Mouse (Mus musculus): ENCODE results near the gene Fcrlb. TPM values are rescaled to one million over a fixed set of nuclear protein-coding genes. Genes with fewer than 3 reads are reported as not detected.

Gene Fcrlb
- polyA plus RNA-seq (2015; fragmentation: Illumina TruSeq; extraction: RNeasy Lipid Tissue Mini Kit (QIAGEN cat#74804); ENCODE audit: insufficient read depth, low read depth, low replicate concordance): not detected

DNA sequence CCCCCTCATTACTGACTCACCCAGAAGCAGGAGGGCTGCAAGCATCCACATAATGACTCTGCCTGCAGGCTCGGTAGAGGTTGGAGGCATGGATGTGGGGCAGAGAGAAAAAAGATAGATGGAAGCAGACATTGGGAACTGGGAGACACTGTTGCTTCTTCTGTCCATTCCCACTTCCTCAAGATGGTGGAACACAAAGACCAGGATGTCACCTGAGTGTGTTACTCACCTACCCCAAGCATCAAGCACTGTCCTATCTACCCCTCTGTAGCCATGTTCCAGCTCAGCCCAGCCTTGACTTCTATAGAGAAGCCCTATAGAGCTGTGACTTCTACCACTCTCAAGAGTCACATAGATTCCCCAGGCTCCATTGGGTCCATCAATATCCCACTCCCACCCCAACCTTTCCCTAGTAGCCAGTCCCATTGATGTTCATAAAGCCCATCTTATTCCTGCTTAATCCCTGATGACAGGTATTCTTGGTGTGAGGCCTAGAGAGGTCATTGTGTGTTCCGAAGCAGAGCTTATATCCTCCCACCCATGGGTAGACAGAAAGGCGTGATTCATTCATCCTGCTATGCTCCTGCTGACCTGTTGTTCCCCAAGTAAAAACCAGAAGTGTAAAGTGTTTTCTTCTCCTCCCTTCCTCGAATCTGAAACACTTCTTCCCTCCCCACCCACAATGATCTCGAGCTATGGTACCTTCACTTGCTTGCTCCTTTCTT, at the start of gene Fcrlb:
Gene Fcrlb, minus strand, starts transcription at position 51 of the 725 bp plus-strand sequence.

DNA sequence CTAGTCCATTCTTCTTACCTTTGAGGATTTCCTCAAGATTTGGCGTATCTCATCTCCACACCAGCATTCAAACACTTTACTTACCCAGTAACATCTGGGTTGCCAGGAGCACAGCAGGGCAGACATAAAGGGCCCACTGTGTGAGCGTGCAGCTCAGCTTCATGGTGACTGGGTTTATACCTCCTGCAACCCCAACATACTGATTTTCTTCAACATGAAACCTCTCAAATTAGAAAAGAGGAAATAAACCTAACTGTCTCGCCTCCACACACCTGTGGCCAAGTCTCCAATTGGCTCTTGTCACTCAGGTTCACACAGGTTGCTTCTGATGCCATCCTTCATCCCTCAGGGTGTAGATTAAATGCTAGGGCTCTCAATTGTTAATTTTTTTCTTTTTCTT, 14.6 kb upstream of the Fcrlb start, which contains the start of gene Fcrla:
Gene Fcrla, minus strand, starts transcription at position 206 of the 400 bp plus-strand sequence.

DNA sequence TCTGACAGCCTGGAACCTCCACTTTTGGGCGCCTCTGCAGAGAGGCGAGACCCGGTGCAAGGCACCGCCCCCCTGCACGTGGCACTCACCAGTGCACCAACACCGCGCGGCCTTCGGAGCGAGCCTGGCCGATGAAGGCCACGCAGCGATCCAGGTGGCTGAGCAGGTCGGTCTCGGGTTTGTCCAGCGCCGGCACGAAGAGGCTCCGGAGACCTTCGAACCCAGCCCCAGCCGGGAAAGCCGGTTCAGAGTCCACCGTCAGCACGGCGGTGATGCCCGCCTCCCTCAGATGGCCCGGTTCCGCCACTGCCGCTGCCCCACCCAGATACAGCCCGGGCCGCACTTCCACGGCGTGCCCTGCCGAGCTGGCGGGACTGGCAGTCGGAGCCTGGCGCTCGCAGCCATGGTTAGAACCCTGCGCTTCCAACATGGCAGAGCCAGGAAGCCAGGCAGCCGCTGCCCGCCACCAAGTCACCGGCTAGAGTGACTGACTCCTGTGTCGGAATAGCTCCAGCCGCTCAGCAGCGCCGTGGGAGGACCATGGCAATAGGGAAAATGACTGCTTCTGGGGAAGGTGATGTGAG, 27.7 kb downstream of the Fcrlb start, which contains the start of the genes Gm26620 and Dusp12:
Gene Gm26620, plus strand, starts transcription at position 88 of the 584 bp plus-strand sequence.
Gene Dusp12, minus strand, starts transcription at position 563 of the 584 bp plus-strand sequence.

GRCm38 (mm10) chr1:170867691-170868105, 45.0 kb downstream of the Fcrlb start, which contains the start of gene Atf6:
Gene Atf6 (minus strand): TSS chr1:170867771.

Other genes with a start within 250 kb of the Fcrlb start
- gene Atf6, start 45.2 kb downstream of the Fcrlb start, polyA plus RNA-seq (2015; fragmentation: Illumina TruSeq; extraction: RNeasy Lipid Tissue Mini Kit (QIAGEN cat#74804); ENCODE audit: insufficient read depth, low read depth, low replicate concordance): 7.7 TPM
- not detected for gene Gm26620, start 27.9 kb downstream of the Fcrlb start, polyA plus RNA-seq (2015; fragmentation: Illumina TruSeq; extraction: RNeasy Lipid Tissue Mini Kit (QIAGEN cat#74804); ENCODE audit: insufficient read depth, low read depth, low replicate concordance)
- gene Dusp12, start 27.4 kb downstream of the Fcrlb start, polyA plus RNA-seq (2015; fragmentation: Illumina TruSeq; extraction: RNeasy Lipid Tissue Mini Kit (QIAGEN cat#74804); ENCODE audit: insufficient read depth, low read depth, low replicate concordance): 8.2 TPM
- not detected for gene Fcrla, start 14.6 kb upstream of the Fcrlb start, polyA plus RNA-seq (2015; fragmentation: Illumina TruSeq; extraction: RNeasy Lipid Tissue Mini Kit (QIAGEN cat#74804); ENCODE audit: insufficient read depth, low read depth, low replicate concordance)
- gene Fcgr2b, start 63.6 kb upstream of the Fcrlb start, polyA plus RNA-seq (2015; fragmentation: Illumina TruSeq; extraction: RNeasy Lipid Tissue Mini Kit (QIAGEN cat#74804); ENCODE audit: insufficient read depth, low read depth, low replicate concordance): 6.6 TPM
- 0.68 TPM for gene Fcgr4, start 106.0 kb upstream of the Fcrlb start, polyA plus RNA-seq (2015; fragmentation: Illumina TruSeq; extraction: RNeasy Lipid Tissue Mini Kit (QIAGEN cat#74804); ENCODE audit: insufficient read depth, low read depth, low replicate concordance)
- 10.0 TPM for gene Fcgr3, start 152.0 kb upstream of the Fcrlb start, polyA plus RNA-seq (2015; fragmentation: Illumina TruSeq; extraction: RNeasy Lipid Tissue Mini Kit (QIAGEN cat#74804); ENCODE audit: insufficient read depth, low read depth, low replicate concordance)
- 1.6 TPM for gene Cfap126, start 201.0 kb upstream of the Fcrlb start, polyA plus RNA-seq (2015; fragmentation: Illumina TruSeq; extraction: RNeasy Lipid Tissue Mini Kit (QIAGEN cat#74804); ENCODE audit: insufficient read depth, low read depth, low replicate concordance)
- gene Sdhc, start 237.7 kb upstream of the Fcrlb start, polyA plus RNA-seq (2015; fragmentation: Illumina TruSeq; extraction: RNeasy Lipid Tissue Mini Kit (QIAGEN cat#74804); ENCODE audit: insufficient read depth, low read depth, low replicate concordance): 17.8 TPM
- gene Mpz, start 237.8 kb upstream of the Fcrlb start, polyA plus RNA-seq (2015; fragmentation: Illumina TruSeq; extraction: RNeasy Lipid Tissue Mini Kit (QIAGEN cat#74804); ENCODE audit: insufficient read depth, low read depth, low replicate concordance): 1.4 TPM